Mouse (Mus musculus): ENCODE data around the gene 5031410I06Rik.
A peak's percentile ranks its signal among the peaks of the same experiment; 100 is the strongest.
"Not testable (repeated sequence)": the region's sequence is repeated elsewhere in the genome, so short reads cannot be mapped to it uniquely, and the experiment has no call there.

Gene 5031410I06Rik

GRCm38 (mm10) chr5:26105262-26105661 lies at the start of gene 5031410I06Rik:
5031410I06Rik (minus strand) TSS chr5:26105362.
- not testable (repeated sequence) for DNase-seq

- DNase-seq, result no peak
These were observed 37.7 kb upstream of the 5031410I06Rik start for GRCm38 (mm10) chr5:26142891-26143290.

DNA sequence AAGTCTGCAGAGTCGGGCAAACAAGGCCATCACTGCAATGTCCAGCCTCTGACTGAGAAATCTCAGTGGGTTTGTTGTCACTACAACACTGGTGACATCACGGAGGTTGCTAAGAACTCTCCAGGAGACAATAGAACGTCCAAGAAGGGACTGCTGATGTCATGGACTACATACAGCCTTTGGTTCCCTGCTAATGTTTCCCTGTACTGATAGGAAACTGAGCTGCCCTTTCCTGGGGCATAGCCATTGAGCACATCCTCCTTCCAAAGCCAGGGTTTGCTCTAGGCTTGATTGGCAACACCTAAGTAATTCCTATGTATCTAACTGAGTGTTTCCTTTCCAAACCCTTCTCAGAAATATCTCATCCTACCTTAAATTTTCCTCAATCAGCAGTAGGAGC lies 16.2 kb upstream of the 5031410I06Rik start, which contains the start of gene Gm10220:
Gene Gm10220, minus strand, starts transcription at position 101 of the 400 bp plus-strand sequence.
- DNase-seq, result not testable (repeated sequence)

DNA sequence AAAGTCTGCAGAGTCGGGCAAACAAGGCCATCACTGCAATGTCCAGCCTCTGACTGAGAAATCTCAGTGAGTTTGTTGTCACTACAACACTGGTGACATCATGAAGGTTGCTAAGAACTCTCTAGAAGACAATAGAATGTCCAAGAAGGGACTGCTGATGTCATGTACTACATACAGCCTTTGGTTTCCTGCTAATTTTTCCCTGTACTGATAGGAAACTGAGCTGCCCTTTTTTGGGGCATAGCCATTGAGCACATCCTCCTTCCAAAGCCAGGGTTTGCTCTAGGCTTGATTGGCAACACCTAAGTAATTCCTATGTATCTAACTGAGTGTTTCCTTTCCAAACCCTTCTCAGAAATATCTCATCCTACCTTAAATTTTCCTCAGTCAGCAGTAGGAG lies 16.0 kb downstream of the 5031410I06Rik start, which contains the start of gene Gm10471:
Gene Gm10471, minus strand, starts transcription at position 101 of the 400 bp plus-strand sequence.
- DNase-seq, result not testable (repeated sequence)

- DNase-seq, result peak; percentile 7 to 17
These were observed 26.1 kb downstream of the 5031410I06Rik start for GRCm38 (mm10) chr5:26079023-26079422.

DNA sequence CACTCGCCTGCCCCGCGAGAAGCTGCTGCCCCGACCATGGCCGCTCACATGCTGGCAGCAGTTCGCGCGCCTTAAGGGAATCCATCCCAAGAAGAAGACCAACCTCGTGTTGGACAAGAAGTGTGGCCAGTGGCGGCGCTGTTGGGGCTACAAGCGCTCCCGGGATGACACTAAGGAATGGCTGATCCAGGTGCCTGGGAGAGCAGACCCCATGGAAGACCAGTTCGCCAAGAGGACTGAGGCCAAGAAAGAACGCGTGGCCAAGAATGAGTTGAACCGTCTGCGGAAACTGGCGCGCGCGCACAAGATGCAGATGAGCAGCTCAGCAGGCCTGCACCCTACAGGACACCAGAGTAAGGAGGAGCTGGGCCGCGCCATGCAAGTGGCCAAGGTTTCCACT lies 34.4 kb downstream of the 5031410I06Rik start:
- DNase-seq, result peak; percentile 20 to 51

- DNase-seq, result not testable (repeated sequence)
These were observed 46.7 kb downstream of the 5031410I06Rik start, which contains the start of gene Gm7347 for GRCm38 (mm10) chr5:26058481-26058880. Gm7347 (minus strand) TSS chr5:26058581.

All from cerebellum, postnatal 14 days (tissue).